Mouse (Mus musculus) G1E-ER4 (cell line): ENCODE measurements at regions not wholly inside any gene's neighbourhood (a gene's known extent, or its start where the extent isn't known, plus 50 kb on each side); places are given as distances from the start of the nearest gene placed in this dataset.

Experiments used
- GATA1 ChIP-seq: IDR thresholded peaks from one replicate; pipeline ENCODE4 v1.8.0; 2012; ENCODE audit warnings: low read length, inconsistent platforms

GRCm38 (mm10) chr2:167837596-167837995 is 94.3 kb upstream of the Ptpn1 start:
- TF ChIP-seq GATA1: no peak

GRCm38 (mm10) chr2:167836611-167837010 is 95.2 kb upstream of the Ptpn1 start:
- TF ChIP-seq GATA1: no peak

- TF ChIP-seq GATA1: no peak
Observed at GRCm38 (mm10) chr2:167834605-167835004, 97.3 kb upstream of the Ptpn1 start.

GRCm38 (mm10) chr2:167833290-167833953 is 98.4 kb upstream of the Ptpn1 start:
- no peak for TF ChIP-seq GATA1

GRCm38 (mm10) chr2:167831076-167832039 is 100.5 kb upstream of the Ptpn1 start:
- no peak for TF ChIP-seq GATA1

- no peak for TF ChIP-seq GATA1
Observed at GRCm38 (mm10) chr2:167828258-167828657, 103.6 kb upstream of the Ptpn1 start.

GRCm38 (mm10) chr2:167826922-167827703 is 104.7 kb upstream of the Ptpn1 start:
- TF ChIP-seq GATA1: no peak

- TF ChIP-seq GATA1: no peak
Observed at GRCm38 (mm10) chr2:167823513-167823912, 108.3 kb upstream of the Ptpn1 start.

- TF ChIP-seq GATA1: no peak
Observed at GRCm38 (mm10) chr2:167823044-167823443, 108.8 kb upstream of the Ptpn1 start.

GRCm38 (mm10) chr2:167821186-167821585 is 110.7 kb upstream of the Ptpn1 start:
- TF ChIP-seq GATA1: no peak

GRCm38 (mm10) chr2:167818799-167819198 is 113.1 kb upstream of the Ptpn1 start:
- no peak for TF ChIP-seq GATA1

- no peak for TF ChIP-seq GATA1
Observed at GRCm38 (mm10) chr2:167817030-167817429, 114.8 kb upstream of the Ptpn1 start.

GRCm38 (mm10) chr2:167815123-167815522 is 116.7 kb upstream of the Ptpn1 start:
- no peak for TF ChIP-seq GATA1

- no peak for TF ChIP-seq GATA1
Observed at GRCm38 (mm10) chr2:167809256-167809655, 119.6 kb upstream of the Tmem189 start.

- no peak for TF ChIP-seq GATA1
Observed at GRCm38 (mm10) chr2:167805629-167806304, 116.1 kb upstream of the Tmem189 start.

GRCm38 (mm10) chr2:167804493-167805227 is 115.0 kb upstream of the Tmem189 start:
- no peak for TF ChIP-seq GATA1
